Comparison of ENCODE assay signal across 7 mouse cellular contexts in genomic region chr11:120347301-120347700, GRCm38 (mm10). TPM values are rescaled to one million over a fixed set of nuclear protein-coding genes. Genes with fewer than 3 reads are reported as not detected.
DNase-seq lines count a peak whose midpoint lies in the region; ATAC-seq and TF ChIP-seq lines count a peak whose summit lies in the region.

No protein-coding gene starts in this region.

- DNase-seq in lung, embryonic 14.5 days = no peak
- no peak for DNase-seq in lung, postnatal 14 days
- DNase-seq in T-cell, adult 2 months (ENCODE audit: low spot score) = peak; percentile 62
- peak; percentile 88 for DNase-seq in midbrain, embryonic 11.5 days (ENCODE audit: low spot score, missing footprints)
- DNase-seq in yolk sac, embryonic 10.5 days (ENCODE audit: low spot score) = peak; percentile 41

- H3K36me3 ChIP-seq in lung, embryonic 14.5 days (ENCODE audit: insufficient read depth) = peaks cover 27% of the 10 kb centered on the region
- peaks cover 14% of the 10 kb centered on the region for H3K36me3 ChIP-seq in forebrain, embryonic 15.5 days
- H3K36me3 ChIP-seq in intestine, embryonic 16.5 days (ENCODE audit: control insufficient read depth, insufficient read depth, low read length) = no peaks in the 10 kb centered on the region
- peaks cover 8% of the 10 kb centered on the region for H3K36me3 ChIP-seq in midbrain, embryonic 11.5 days (ENCODE audit: control insufficient read depth, insufficient read depth, low read length)

- peak overlapping the region; percentile 100 for H3K27ac ChIP-seq in lung, embryonic 14.5 days (ENCODE audit: low read depth)
- H3K27ac ChIP-seq in forebrain, embryonic 15.5 days (replicated peaks) = peak overlapping the region; percentile 98
- H3K27ac ChIP-seq in intestine, embryonic 16.5 days (ENCODE audit: low read length) = peak overlapping the region; percentile 99
- H3K27ac ChIP-seq in midbrain, embryonic 11.5 days (ENCODE audit: low read depth, low read length) = no peak overlapping the region

- peak overlapping the region; percentile 95 for H3K4me2 ChIP-seq in lung, embryonic 14.5 days
- H3K4me2 ChIP-seq in forebrain, embryonic 15.5 days (replicated peaks) = peak overlapping the region; percentile 62
- H3K4me2 ChIP-seq in intestine, embryonic 16.5 days (ENCODE audit: low read depth, low read length) = peak overlapping the region; percentile 35
- peak overlapping the region; percentile 96 for H3K4me2 ChIP-seq in midbrain, embryonic 11.5 days

- peak overlapping the region; percentile 100 for H3K9ac ChIP-seq in lung, embryonic 14.5 days
- H3K9ac ChIP-seq in forebrain, embryonic 15.5 days (replicated peaks) = peak overlapping the region; percentile 100
- H3K9ac ChIP-seq in intestine, embryonic 16.5 days (ENCODE audit: low read depth, low read length) = peak overlapping the region; percentile 100
- H3K9ac ChIP-seq in midbrain, embryonic 11.5 days (ENCODE audit: low read length) = peak overlapping the region; percentile 100

- peaks cover 9% of the 10 kb centered on the region for H3K4me1 ChIP-seq in lung, embryonic 14.5 days (ENCODE audit: insufficient read depth)
- H3K4me1 ChIP-seq in forebrain, embryonic 15.5 days = peaks cover 40% of the 10 kb centered on the region
- H3K4me1 ChIP-seq in intestine, embryonic 16.5 days (ENCODE audit: control insufficient read depth, insufficient read depth, low read length) = peaks cover 27% of the 10 kb centered on the region
- H3K4me1 ChIP-seq in midbrain, embryonic 11.5 days (ENCODE audit: control insufficient read depth, insufficient read depth, low read length) = peaks cover 25% of the 10 kb centered on the region

- TF ChIP-seq CTCF in lung, embryonic 14.5 days (IDR thresholded peaks at IDR 0.05; ENCODE audit: low read depth) = no peak

- no peak for ATAC-seq in lung, embryonic 14.5 days (ENCODE audit: insufficient read depth)
- no peak for ATAC-seq in forebrain, embryonic 15.5 days (replicated peaks)
- no peak for ATAC-seq in intestine, embryonic 16.5 days
- ATAC-seq in midbrain, embryonic 11.5 days (ENCODE audit: low FRiP score) = no peak

- no peaks in the 10 kb centered on the region for H3K9me3 ChIP-seq in lung, embryonic 14.5 days (ENCODE audit: low read depth, low read length)
- no peaks in the 10 kb centered on the region for H3K9me3 ChIP-seq in forebrain, embryonic 15.5 days
- H3K9me3 ChIP-seq in intestine, embryonic 16.5 days (ENCODE audit: control insufficient read depth, low read length) = no peaks in the 10 kb centered on the region
- H3K9me3 ChIP-seq in midbrain, embryonic 11.5 days (ENCODE audit: control insufficient read depth, low read length) = no peaks in the 10 kb centered on the region

- H3K4me3 ChIP-seq in lung, embryonic 14.5 days (ENCODE audit: low read depth, low read length) = peak overlapping the region; percentile 100
- peak overlapping the region; percentile 100 for H3K4me3 ChIP-seq in forebrain, embryonic 15.5 days
- peak overlapping the region; percentile 100 for H3K4me3 ChIP-seq in intestine, embryonic 16.5 days (ENCODE audit: low read length)
- H3K4me3 ChIP-seq in midbrain, embryonic 11.5 days (ENCODE audit: low read depth, low read length) = peak overlapping the region; percentile 100

- H3K27me3 ChIP-seq in lung, embryonic 14.5 days (ENCODE audit: insufficient read depth, low read length) = no peaks in the 10 kb centered on the region; the same call in 1 of the 2 replicates
- no peaks in the 10 kb centered on the region for H3K27me3 ChIP-seq in forebrain, embryonic 15.5 days
- no peaks in the 10 kb centered on the region for H3K27me3 ChIP-seq in intestine, embryonic 16.5 days (replicated peaks; ENCODE audit: control insufficient read depth, insufficient read depth, low read length)
- H3K27me3 ChIP-seq in midbrain, embryonic 11.5 days (ENCODE audit: control insufficient read depth, insufficient read depth, low read length) = no peaks in the 10 kb centered on the region

- under 1% methylated on average over 9 of the region's 10 CpGs for WGBS in lung, embryonic 14.5 days
- whole genome bisulfite sequencing in forebrain, embryonic 15.5 days = 3% methylated on average over 10 of the region's 10 CpGs
- WGBS in intestine, embryonic 16.5 days = under 1% methylated on average over 10 of the region's 10 CpGs
- WGBS in midbrain, embryonic 11.5 days = 11% methylated on average over 10 of the region's 10 CpGs

RNA-seq across cellular contexts. Expression of gene Actg1, which starts 1.0 kb away (rescaled TPM):
- 2,614 and 2,926 TPM in 2 replicates for polyA plus RNA-seq in lung, embryonic 14.5 days (2014; fragmentation: Nextera tagmentation; extraction: Ambion mirVana)
- polyA plus RNA-seq in forebrain, embryonic 15.5 days (2015; fragmentation: Nextera tagmentation; extraction: Ambion mirVana) = 3,835 and 3,917 TPM in 2 replicates
- 2,886 and 2,944 TPM in 2 replicates for polyA plus RNA-seq in intestine, embryonic 16.5 days (2015; fragmentation: Nextera tagmentation; extraction: Ambion mirVana)
- 2,965 and 3,081 TPM in 2 replicates for polyA plus RNA-seq in midbrain, embryonic 11.5 days (2014; fragmentation: Nextera tagmentation; extraction: Ambion mirVana)

RNA-seq across cellular contexts. Expression of gene Fscn2, which starts 14.0 kb away (rescaled TPM):
- 0.23 and 0.57 TPM in 2 replicates for polyA plus RNA-seq in lung, embryonic 14.5 days (2014; fragmentation: Nextera tagmentation; extraction: Ambion mirVana)
- 0.97 and 1.3 TPM in 2 replicates for polyA plus RNA-seq in forebrain, embryonic 15.5 days (2015; fragmentation: Nextera tagmentation; extraction: Ambion mirVana)
- polyA plus RNA-seq in intestine, embryonic 16.5 days (2015; fragmentation: Nextera tagmentation; extraction: Ambion mirVana) = 0.55 TPM in 1 of 2 replicates, not detected in the other
- polyA plus RNA-seq in midbrain, embryonic 11.5 days (2014; fragmentation: Nextera tagmentation; extraction: Ambion mirVana) = 1.4 TPM in 2 replicates

RNA-seq across cellular contexts. Expression of gene Faap100, which starts 31.3 kb away (rescaled TPM):
- 35.6 and 44.5 TPM in 2 replicates for polyA plus RNA-seq in lung, embryonic 14.5 days (2014; fragmentation: Nextera tagmentation; extraction: Ambion mirVana)
- polyA plus RNA-seq in forebrain, embryonic 15.5 days (2015; fragmentation: Nextera tagmentation; extraction: Ambion mirVana) = 72.1 and 74.1 TPM in 2 replicates
- 26.6 and 28.6 TPM in 2 replicates for polyA plus RNA-seq in intestine, embryonic 16.5 days (2015; fragmentation: Nextera tagmentation; extraction: Ambion mirVana)
- polyA plus RNA-seq in midbrain, embryonic 11.5 days (2014; fragmentation: Nextera tagmentation; extraction: Ambion mirVana) = 25.3 and 29.2 TPM in 2 replicates

Comparison
In these comparisons a context has a peak if more than half of its experiments do, and no peak if none do; other contexts are left out.
1. DNase-seq: peak in T-cell, adult 2 months (single experiment), midbrain, embryonic 11.5 days (single experiment) and yolk sac, embryonic 10.5 days (single experiment); none in lung, embryonic 14.5 days (single experiment) and lung, postnatal 14 days (single experiment).
2. H3K4me2 ChIP-seq: peak in every context shown above with its lines; median percentile 96 in midbrain, embryonic 11.5 days; 95 in lung, embryonic 14.5 days; 62 in forebrain, embryonic 15.5 days; 35 in intestine, embryonic 16.5 days.
3. Peak in every context shown above with its lines, with median percentiles within 50 percentile points of each other: H3K4me3 ChIP-seq and H3K9ac ChIP-seq.